Comparison of ENCODE assay signal across 10 mouse cellular contexts in genomic region chr5:135907256-135907655, GRCm38 (mm10). TPM values are rescaled to one million over a fixed set of nuclear protein-coding genes. Genes with fewer than 3 reads are reported as not detected.
DNase-seq lines count a peak whose midpoint lies in the region; ATAC-seq lines count a peak whose summit lies in the region.
"Had no signal": no experiment of that assay in that cellular context is flagged by ENCODE, and none has a peak within 500 bp of the region (broad histone marks: within the 10 kb centered on the region; RNA-seq: fewer than 3 reads in every experiment).

No protein-coding gene starts in this region.

- H3K9ac ChIP-seq in liver, embryonic 16.5 days (ENCODE audit: low read depth, low read length), result no peak overlapping the region
- no peak overlapping the region for H3K9ac ChIP-seq in forebrain, embryonic 13.5 days
- H3K9ac ChIP-seq: liver, embryonic 14.5 days had no signal

- WGBS in liver, embryonic 16.5 days (ENCODE audit: insufficient replicate concordance), result 61% methylated on average over 13 of the region's 13 CpGs
- 90% methylated on average over 13 of the region's 13 CpGs for WGBS in forebrain, embryonic 10.5 days
- 80% methylated on average over 13 of the region's 13 CpGs for WGBS in forebrain, embryonic 13.5 days

- no peaks in the 10 kb centered on the region for H3K9me3 ChIP-seq in liver, embryonic 16.5 days (replicated peaks; ENCODE audit: control insufficient read depth, low read length)
- no peaks in the 10 kb centered on the region for H3K9me3 ChIP-seq in forebrain, embryonic 10.5 days
- no peaks in the 10 kb centered on the region for H3K9me3 ChIP-seq in forebrain, embryonic 13.5 days (replicated peaks)
- H3K9me3 ChIP-seq: embryonic facial prominence, embryonic 10.5 days had no signal

- peak; percentile 27 for DNase-seq in cerebellum, adult 9-11 months
- no peak for DNase-seq in cerebellum, adult 8-10 months
- peak; percentile 86 for DNase-seq in adipocyte (ENCODE audit: low spot score)
- DNase-seq in gastrocnemius, postnatal 25 days, result peak; percentile 88
- no peak for DNase-seq in forebrain, embryonic 10.5 days (ENCODE audit: extremely low spot score, low spot score)

- peak; percentile 52 for ATAC-seq in liver, embryonic 16.5 days (ENCODE audit: low read depth)
- no peak for ATAC-seq in activated CD4-positive, CD25-positive, alpha-beta regulatory T cell, adult 4 months
- ATAC-seq in forebrain, embryonic 13.5 days, result no peak

- no peak overlapping the region for H3K4me2 ChIP-seq in liver, embryonic 16.5 days (ENCODE audit: low read depth, low read length)
- H3K4me2 ChIP-seq in forebrain, embryonic 13.5 days, result no peak overlapping the region

- H3K4me3 ChIP-seq in liver, embryonic 16.5 days (ENCODE audit: low read depth, low read length), result no peak overlapping the region
- no peak overlapping the region for H3K4me3 ChIP-seq in forebrain, embryonic 10.5 days
- no peak overlapping the region for H3K4me3 ChIP-seq in forebrain, embryonic 13.5 days
- H3K4me3 ChIP-seq: embryonic facial prominence, embryonic 10.5 days had no signal

- peaks cover 12% of the 10 kb centered on the region for H3K36me3 ChIP-seq in liver, embryonic 16.5 days (ENCODE audit: control insufficient read depth, insufficient read depth)
- H3K36me3 ChIP-seq in forebrain, embryonic 10.5 days (replicated peaks), result peaks cover 78% of the 10 kb centered on the region
- H3K36me3 ChIP-seq in forebrain, embryonic 13.5 days (ENCODE audit: poor library complexity, severe bottlenecking), result peaks cover 70% of the 10 kb centered on the region

- no peaks in the 10 kb centered on the region for H3K27me3 ChIP-seq in liver, embryonic 16.5 days (ENCODE audit: control insufficient read depth, insufficient read depth, low read depth, low read length)
- H3K27me3 ChIP-seq in forebrain, embryonic 10.5 days (ENCODE audit: poor library complexity, severe bottlenecking), result no peaks in the 10 kb centered on the region
- no peaks in the 10 kb centered on the region for H3K27me3 ChIP-seq in forebrain, embryonic 13.5 days

- H3K27ac ChIP-seq in liver, embryonic 16.5 days (ENCODE audit: low read length), result peak overlapping the region; percentile 68
- H3K27ac ChIP-seq in forebrain, embryonic 10.5 days, result no peak overlapping the region
- H3K27ac ChIP-seq in forebrain, embryonic 13.5 days, result no peak overlapping the region
- H3K27ac ChIP-seq: embryonic facial prominence, embryonic 10.5 days; liver, embryonic 14.5 days had no signal

- H3K4me1 ChIP-seq in liver, embryonic 16.5 days (ENCODE audit: control insufficient read depth, low read depth, low read length), result peaks cover 35% of the 10 kb centered on the region
- H3K4me1 ChIP-seq in forebrain, embryonic 10.5 days, result peaks cover 20% of the 10 kb centered on the region
- peaks cover 35% of the 10 kb centered on the region for H3K4me1 ChIP-seq in forebrain, embryonic 13.5 days

RNA-seq across cellular contexts. Expression of gene Hspb1, which starts 19.5 kb away (rescaled TPM):
- total RNA-seq in gastrocnemius, postnatal 25 days (2021), result 100 to 1,000 TPM; 290 to 454 TPM
- 9.8 and 19.9 TPM in 2 replicates for polyA plus RNA-seq in liver, embryonic 16.5 days (2015; fragmentation: Nextera tagmentation; extraction: Ambion mirVana)
- polyA plus RNA-seq in activated CD4-positive, CD25-positive, alpha-beta regulatory T cell, adult 4 months (2017; shearing (Covaris generic)), result not detected
- polyA plus RNA-seq in forebrain, embryonic 10.5 days (2016; fragmentation: Nextera tagmentation; extraction: Ambion mirVana), result 7.2 and 7.6 TPM in 2 replicates
- 3.9 and 4.3 TPM in 2 replicates for polyA plus RNA-seq in forebrain, embryonic 13.5 days (2015; fragmentation: Nextera tagmentation; extraction: Ambion mirVana)

RNA-seq across cellular contexts. Expression of gene Ywhag, which starts 27.2 kb away (rescaled TPM):
- 100 to 1,000 TPM; 282 to 288 TPM for total RNA-seq in gastrocnemius, postnatal 25 days (2021)
- 59.2 and 60.1 TPM in 2 replicates for polyA plus RNA-seq in liver, embryonic 16.5 days (2015; fragmentation: Nextera tagmentation; extraction: Ambion mirVana)
- 10 to 100 TPM; 34.1 to 56.7 TPM for polyA plus RNA-seq in activated CD4-positive, CD25-positive, alpha-beta regulatory T cell, adult 4 months (2017; shearing (Covaris generic))
- 264 and 283 TPM in 2 replicates for polyA plus RNA-seq in forebrain, embryonic 10.5 days (2016; fragmentation: Nextera tagmentation; extraction: Ambion mirVana)
- polyA plus RNA-seq in forebrain, embryonic 13.5 days (2015; fragmentation: Nextera tagmentation; extraction: Ambion mirVana), result 424 and 485 TPM in 2 replicates

Comparison
In these comparisons a context has a peak if more than half of its experiments do, and no peak if none do; other contexts are left out.
1. DNase-seq: peak in cerebellum, adult 9-11 months (single experiment), adipocyte (single experiment) and gastrocnemius, postnatal 25 days (single experiment); none in cerebellum, adult 8-10 months (single experiment) and forebrain, embryonic 10.5 days (single experiment).